Mouse (Mus musculus): Measurements from ENCODE around the gene Tsga10ip.
A peak's percentile ranks its signal among the peaks of the same experiment; 100 is the strongest.
"Not testable (repeated sequence)": the region's sequence is repeated elsewhere in the genome, so short reads cannot be mapped to it uniquely, and the experiment has no call there.

Gene Tsga10ip

DNA sequence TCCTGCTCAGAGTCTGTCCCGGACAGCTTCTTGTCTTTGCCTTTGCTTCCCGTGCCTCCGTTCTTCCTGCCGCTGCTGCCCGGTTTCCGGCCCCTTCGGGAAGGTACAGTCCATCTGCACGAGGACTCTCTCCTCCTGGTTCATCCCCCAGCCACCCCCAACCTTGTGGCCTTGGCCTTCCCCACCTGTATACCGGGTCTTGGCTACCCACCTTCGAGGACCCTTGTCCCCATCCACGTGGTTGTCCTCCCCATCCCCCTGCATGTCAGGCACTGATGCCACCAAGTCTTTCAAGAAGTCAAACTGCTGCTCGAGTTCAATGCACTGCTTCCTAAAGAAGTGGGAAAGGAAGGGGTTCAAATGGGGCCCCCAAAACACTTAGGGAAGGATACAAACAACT lies 21.2 kb upstream of the Tsga10ip start:
- DNase-seq = no peak

DNA sequence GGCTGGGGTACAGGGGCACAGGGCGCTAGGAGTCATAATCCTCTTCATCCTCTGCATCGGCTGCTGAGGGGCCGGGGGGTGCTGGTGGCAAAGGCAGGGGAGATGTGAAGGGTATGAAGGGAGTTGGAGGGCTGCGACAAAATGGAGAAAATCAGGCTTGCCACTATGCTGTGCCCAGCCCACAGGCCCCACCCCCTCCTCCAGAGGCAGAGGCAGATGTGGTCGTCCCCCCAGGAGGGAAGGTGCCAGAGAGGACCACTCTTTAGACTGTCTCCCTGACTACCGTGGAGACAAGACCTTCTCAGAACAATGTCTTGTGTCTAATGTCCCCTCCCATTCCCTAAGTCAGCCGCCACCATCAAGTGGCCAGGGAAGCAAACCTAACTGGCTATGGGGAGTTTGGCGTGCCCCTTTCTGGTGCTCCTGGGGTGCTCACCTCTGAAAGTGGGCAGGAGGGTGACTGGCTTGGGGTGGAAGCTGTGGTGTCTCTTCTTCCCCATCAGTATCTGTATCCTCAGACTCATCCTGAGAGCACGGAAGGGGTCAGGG lies 20.6 kb upstream of the Tsga10ip start:
- no peak for DNase-seq

DNA sequence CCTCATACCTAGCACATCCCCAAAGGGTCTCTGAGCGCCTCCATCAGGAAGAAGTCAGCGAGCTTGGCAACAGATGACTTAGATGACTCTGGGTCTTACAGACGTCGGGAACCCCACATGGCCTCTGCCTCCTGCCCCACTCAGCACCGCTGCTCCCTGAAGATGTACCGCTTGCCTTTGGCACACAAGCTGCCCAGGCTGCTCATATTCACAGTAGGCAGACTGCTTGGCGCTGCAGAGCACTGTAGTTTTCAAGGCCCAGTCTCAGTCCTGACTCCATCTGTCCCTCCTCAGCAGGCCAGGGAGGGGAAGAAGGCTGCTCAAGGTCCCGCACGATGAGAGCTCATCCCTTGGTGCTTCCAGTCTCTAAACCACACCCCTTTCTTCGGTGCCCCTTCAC lies 19.9 kb upstream of the Tsga10ip start:
- DNase-seq = no peak

DNA sequence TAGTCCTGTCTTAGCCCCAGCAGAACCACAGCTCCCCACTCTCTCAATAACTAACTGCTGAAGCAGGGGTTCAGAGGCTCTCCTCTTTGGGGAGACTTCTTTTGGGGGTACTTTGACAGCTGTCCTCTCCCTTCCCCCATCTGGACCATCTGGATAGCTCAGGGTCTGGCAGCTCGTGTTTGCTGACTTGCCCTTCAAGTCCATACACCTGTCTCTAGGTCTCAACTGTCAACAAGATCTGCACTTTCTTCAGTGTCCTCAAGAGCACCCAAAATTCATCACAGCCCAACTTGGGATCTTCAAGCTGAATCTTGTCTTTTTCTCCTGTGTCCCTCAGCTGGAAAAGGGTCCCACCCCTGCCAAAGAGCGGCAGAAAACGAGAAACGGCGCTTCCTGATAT lies 19.5 kb upstream of the Tsga10ip start:
- no peak for DNase-seq

DNA sequence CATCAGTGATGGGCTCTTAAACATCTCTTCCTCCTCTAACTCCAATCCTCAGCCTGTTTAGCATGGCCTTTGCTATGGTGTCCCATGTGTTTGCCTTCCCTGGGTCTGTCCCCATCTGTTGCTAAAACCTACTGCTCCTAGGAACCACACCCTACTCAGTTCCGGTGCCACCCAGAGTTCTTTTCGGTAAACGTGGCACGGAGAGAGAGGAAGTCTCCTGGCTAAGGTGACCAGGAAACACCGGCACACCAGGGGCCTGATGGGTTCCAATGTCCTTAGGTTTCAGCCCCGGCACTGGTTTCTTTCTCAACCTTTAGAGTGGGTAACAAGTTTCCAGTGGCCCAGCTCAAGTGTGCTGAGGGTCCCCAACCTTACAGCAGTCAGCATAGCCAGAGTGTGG lies 18.3 kb upstream of the Tsga10ip start:
- DNase-seq = no peak

DNA sequence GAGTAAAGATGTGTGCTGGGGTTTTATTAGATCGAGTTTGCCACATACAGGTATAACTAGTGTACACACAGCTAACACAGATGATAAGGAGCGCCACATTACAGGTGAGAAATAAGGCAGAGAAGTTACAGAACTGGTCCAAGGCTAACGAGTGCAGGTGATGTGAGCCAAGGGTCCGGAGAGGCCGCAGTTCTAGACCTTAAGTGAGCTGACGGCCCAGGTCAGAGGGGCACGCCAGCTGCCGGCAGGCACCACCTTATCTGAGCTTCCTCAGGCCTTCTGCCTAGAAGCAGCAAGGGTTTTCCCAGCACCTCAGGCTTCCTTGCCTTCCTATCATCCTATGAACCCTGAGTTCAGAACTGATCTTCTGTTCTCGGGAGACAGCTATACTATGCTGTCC lies 17.3 kb upstream of the Tsga10ip start:
- DNase-seq = no peak

DNA sequence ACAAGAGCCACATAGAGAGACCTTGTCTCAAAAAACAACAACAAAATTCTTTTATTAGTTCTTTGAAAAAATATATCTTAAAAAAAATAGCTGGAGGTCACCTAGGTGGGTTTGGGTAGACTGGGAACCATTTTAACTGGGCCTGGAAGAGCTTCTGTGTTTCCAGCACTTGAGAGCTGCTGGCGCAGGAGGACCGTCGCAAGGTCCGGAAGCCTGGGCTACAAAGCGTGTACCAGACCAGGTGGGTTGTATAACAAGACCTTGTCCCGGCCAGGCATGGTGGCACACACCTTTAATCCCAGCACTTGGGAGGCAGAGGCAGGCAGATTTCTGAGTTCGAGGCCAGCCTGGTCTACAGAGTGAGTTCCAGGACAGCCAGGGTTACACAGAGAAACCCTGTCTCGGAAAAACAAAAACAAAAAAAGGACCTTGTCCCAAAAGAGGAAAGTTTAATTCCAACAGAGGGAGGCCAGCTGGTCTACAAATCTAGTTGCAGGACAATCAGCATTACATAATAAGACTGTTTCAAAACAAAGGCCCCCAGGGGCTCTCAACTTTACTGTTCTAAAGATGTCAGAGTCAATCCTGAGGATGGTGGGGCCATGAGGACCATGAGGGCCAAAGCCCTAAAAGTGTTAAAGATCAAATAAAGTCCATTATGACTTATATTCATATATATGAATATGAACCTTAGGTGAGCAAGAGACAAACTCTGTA lies 16.6 kb upstream of the Tsga10ip start:
- DNase-seq = no peak

DNA sequence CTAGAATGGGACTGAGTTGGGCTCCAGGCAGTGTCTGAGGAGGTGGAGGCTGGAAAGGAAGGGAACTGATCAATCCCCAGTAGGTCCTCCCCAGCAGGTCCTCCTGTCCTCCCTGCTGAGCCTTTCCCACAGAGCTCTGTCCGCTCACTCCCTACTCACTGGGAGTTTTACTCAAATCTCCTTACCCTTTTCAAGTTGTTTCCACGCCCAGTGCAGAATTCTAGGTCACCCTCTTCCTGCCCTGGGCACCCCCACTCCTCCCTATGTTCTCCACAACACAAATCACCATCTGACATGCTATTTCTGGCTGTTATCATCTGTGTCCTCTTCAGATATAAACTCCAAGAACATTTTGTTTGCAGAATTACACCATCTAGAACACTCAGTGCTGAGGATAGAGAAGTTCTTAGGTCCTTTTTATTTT lies 12.2 kb upstream of the Tsga10ip start:
- DNase-seq = peak; percentile 54

DNA sequence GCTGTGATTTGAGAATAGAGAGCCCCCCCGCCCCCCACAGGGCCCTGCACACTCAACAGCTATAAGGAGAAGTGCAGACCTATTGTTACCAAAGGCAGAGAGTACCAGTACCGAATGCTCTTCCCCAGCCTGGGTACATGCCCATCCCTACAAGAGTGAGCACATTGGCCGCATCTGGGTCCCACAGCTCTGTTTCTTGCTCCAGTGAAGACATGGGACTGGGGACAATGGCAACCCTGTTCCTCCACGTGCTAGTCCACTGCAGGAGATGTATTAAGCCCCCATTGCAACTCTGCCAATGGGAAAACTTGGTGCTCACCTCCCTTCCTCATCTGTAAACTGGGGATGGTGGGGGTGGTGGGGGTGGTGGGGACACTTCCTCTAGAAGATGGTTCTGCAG lies 11.5 kb upstream of the Tsga10ip start:
- no peak for DNase-seq

DNA sequence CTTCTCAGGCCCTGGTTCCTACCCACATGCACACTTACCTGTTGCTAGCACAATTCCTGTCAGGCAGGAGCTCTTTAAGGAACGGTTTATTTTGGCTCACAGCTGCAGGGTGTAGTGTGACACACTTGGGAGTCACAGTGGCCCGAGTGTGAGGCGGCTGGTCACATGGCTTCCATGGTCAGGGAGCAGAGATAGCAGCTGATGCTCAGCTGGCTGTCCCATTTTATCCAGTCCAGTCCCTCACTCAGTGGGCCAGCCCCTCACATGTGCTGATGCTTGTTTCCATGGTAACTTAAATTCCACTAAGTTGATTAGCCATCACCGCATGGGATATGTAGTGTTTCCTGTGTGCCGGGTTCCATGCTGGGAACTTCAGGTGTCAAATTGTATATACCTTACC lies 9.6 kb upstream of the Tsga10ip start:
- DNase-seq = no peak

DNA sequence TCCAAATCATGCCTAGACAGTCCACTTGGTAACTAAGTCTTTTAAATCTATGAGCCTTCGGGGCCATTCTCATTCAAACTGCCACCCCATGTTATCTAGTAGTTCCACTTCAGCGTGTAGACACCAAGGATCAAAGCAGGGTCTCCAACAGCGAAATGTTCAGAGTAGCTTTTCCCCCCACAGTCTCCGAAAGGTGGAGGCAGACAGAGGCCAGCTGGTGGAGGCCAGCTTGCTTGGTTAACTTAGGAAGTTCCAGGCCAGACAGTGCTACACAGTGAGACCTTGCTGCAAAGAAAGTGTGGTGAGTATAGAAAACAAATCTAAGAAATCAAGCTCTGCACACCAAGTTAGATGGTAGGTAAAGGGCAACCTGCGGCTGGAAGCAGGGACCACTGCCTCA lies 8.3 kb upstream of the Tsga10ip start:
- DNase-seq = peak; percentile 64

DNA sequence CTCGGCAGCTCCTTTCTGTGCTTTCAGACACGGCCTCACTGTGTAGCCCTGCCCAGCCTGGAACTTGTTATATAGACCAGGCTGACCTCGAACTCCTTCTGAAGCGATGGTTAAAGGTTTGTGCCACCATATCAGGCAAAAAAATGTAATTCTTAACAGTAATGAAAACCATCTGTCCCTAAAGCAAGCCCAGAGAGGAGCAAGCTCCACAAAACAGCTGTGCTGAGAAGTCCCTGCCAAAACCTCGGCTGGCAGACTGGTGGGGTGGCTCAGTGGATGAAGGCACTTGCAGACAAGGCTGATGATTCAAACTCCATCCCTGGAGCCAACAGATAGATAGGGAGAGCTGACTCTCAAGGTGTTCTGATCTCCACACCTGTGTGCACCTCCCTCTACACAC lies 6.7 kb upstream of the Tsga10ip start:
- peak; percentile 69 for DNase-seq

DNA sequence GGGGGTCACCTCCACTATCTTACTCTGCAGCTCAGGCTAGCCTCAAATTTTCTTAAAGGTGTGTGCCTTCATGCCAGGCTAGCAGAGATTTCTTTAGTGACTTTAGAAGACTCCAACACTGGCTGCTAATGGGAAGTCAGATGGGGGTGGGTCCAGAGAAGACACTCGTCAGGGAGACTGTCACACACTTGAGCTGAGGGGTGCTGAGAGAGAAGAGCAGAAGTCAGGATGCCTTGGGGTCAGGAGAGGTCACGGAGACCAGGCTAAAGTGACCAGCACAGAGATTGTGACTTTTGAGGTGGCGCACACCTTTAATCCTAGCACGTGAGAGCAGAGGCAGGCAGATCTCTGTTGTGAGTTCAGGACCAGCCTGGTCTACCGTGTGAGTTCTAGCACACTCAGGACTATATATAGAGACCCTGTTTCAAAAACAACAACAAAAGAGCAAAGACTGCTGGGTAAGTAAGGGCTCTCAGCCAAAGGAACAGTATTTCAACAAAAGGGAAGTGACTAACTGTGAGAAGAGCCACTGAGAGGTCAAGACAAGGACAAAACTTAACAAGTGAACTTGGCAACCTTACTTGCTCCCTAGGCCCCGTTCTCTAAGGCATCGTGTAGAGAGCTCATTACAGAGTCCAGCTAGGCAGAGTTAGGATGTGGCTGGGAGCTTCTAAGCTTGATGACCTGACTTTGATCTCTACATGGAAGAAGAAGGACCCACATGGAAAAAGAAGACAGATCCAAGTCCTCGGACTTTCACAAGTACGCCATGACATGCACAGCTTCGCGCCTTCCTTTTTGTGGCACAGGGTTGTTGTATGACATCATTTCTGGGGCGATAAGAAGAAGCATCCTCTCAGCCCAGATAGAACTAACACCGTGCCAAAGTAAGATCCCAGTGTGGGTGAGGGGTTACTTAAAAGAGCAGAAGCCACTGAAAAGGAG lies 6.0 kb upstream of the Tsga10ip start:
- no peak for DNase-seq

DNA sequence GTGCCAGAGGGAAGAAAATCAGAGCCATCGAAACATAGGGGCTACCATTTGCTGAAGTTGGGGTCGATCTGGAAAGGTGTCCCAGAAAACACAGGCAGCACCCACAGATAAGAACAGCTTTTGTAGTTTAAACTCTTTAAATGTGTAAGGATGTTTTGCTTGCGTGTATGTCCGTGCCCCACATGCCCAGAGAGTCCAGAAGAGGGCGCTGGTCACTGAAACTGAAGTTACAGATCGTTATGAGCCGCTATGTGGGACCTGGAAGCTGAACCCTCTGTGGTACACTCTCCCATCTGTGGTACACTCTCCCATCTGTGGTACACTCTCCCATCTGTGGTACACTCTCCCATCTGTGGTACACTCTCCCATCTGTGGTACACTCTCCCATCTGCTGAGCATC lies 4.8 kb upstream of the Tsga10ip start:
- DNase-seq = peak; percentile 78

DNA sequence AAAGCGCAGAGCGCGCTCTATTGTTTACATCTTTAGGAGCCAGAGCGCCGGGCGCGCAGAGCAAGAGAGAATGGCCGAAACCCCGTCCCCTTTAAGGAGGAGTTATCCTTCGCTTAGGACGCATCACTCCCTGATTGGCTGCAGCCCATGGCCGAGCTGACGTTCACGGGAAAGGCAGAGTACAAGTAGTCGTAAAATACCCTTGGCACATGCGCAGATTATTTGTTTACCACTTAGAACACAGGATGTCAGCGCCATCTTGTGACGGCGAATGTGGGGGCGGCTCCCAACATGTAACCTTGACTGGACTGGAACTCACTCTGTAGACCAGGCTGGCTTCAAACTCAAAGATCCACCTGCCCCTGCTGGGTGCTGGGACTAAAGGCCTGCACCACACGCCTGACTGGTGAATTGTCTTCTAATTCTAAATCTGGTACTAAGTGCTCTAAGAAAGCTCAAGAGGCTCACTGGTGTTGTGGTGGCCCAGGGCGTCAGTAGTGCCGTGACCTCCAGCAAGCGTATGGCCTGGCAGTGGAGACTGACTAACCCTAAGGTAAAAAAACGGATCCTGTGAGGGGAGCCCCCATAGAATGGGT lies 4.3 kb upstream of the Tsga10ip start:
- peak; percentile 40 for DNase-seq

DNA sequence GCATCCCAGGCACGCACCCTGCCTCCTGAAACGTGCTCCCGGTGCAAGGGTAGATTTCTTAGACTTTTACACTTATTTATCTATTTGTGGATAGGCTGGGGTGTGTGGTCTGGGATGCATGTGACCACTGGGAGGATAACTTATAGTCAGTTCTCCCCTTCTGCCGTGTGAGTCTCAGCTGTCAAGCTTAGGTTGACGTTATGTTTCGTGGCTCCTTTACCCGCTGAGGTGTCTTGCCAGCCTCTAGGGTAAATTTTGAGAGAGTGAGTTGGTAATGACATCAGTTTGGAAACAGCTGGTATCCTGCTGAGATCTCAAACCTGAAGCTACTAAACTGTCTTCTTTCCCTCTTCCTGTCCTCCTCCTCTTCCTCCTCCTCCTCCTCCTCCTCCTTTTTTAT lies 3.6 kb upstream of the Tsga10ip start:
- DNase-seq = no peak

DNA sequence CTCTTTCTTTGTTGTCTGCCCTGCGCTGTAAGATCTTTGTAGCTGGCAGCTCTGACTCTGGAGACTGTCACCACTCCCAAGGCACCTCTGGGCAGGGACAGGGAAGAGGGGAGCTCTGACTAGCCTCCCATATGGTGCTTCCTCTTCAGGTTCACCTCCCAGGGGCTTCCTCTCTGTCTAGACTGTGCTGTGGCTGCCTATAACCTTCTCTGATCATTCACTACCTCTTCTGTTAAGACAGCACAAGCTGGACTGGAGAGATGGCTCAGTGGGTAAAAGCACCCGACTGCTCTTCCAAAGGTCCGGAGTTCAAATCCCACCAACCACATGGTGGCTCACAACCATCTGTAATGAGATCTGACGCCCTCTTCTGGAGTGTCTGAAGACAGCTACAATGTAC lies 1.3 kb downstream of the Tsga10ip start:
- not testable (repeated sequence) for DNase-seq

DNA sequence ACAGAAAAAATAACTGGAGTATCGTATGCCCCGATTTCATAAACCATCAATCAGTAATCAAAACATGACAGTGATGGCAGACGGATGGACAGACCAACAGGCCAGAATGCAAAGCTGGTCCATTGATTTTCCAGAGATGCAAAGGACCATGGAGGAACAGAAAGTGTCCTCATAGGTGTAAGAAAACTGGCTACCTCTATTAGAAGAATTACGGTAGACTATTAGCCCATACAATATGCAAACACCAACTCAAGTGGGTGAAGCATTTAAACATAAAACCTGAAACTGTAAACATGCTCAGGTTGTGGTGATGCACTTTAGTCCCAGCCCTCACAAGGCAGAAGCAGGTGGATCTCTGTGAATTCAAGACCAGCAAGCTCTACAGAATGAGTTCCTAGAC lies 7.0 kb downstream of the Tsga10ip start:
- no peak for DNase-seq

DNA sequence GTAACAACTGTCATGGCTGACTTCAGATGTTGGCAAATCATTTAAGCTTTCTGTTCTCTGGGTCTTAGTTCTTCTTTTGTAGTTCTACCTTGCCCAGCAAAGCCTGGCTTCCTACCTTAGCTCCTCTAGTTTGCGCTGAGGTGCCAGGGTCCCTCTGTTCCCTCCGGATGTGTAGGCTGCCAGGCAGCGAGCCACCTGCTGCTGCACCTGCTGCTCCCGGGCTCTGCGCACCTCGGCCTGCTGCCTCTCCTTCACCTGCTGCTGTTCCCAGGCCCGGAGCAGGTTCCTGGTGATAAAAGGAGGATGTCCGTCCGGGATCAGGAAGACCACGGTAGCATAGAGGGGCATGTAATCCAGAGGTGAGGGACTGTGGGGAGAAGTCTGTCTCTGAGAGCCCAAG lies 8.2 kb downstream of the Tsga10ip start:
- DNase-seq = no peak

DNA sequence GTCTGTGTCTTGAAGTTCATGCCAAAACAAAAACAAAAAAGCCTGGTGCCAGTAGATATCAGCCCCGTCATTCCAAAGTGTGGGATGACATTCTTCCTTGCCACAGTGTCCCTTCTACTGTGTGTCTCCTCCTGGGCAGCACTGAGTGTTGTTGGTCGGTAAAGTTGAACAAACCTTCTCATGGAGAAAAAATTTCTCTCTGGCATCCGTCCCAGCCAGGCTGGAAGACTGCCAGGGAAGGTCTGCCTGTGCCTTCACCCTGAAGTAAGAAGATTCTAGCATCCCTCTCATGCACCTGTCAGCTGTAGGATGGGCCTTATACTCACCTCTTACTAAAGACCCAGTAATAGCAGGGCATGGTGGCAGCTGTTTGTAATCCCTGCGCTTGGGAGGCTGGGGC lies 9.4 kb downstream of the Tsga10ip start:
- peak; percentile 70 for DNase-seq

DNA sequence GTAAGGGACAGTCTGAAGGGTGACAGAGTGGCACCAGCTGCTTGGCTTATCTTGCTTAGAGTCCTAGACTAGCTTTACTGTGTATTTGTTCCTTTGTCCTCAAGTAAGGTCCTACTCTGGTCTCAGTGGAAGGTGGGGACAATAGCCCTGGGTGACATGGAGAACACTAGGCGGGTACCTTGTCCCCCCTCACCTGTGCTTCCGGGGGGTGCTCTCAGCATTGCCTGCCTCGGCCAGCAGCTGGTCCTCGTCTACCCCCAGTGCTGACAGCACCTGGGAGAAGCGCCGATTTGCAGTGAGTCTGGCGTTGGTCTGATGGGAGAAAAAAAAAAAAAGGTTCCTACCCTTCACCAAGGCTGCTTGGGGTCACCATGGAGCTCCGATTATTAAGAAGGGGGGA lies 11.9 kb downstream of the Tsga10ip start:
- no peak for DNase-seq

DNA sequence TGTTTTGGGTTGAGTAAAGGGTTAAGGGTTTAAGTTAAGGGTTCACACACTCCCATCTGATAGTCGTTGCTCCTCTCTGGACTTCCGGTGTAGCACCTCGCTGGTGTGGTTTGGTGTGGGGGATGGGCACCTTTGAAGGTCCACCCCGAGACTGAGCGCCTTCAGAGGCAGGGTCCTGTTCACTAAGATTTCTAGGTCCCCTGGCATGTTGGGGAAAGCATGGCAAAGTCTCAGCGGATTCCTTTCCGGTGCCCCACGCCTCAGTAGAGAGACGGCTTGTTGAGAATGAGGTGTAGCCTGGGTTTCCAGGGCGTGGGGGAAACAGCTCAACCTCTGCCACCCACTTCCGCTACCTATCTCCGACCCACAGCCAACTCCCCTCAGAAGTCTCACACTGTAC lies 12.7 kb downstream of the Tsga10ip start:
- DNase-seq = peak; percentile 43

DNA sequence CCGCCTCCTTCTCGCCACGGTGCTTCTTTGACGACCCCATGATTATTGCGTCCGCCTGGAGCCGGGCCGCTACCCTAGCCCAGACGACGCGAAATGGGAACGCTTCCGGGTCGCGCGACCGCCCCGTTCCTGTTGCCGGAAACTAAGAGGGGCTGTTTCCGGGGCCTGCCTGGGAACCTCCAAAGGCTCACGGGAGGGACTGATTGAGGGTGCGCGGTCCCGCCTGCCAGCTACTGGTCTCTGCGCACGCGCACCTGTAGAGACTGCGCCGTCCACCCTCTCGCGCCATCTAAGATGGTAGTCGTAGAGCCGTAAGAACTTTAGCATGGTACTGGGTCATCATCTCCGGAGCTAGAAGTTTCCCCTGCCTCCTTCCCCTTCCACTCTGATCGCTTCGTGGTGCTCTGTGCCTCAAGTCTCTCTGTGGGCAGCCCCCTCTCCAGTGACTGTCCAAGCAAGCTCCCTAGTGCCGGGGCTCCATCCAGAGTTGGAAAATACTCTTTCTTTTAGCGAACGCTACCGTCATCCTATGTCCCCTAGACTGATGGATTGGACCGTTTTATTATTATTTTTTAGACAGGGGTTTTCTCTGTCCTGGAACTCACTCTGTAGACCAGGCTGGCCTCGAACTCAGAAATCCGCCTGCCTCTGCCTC lies 13.6 kb downstream of the Tsga10ip start, which contains the start of gene Sart1:
Gene Sart1, minus strand, starts transcription at position 116 of the 655 bp plus-strand sequence.
- peak; percentile 95 for DNase-seq
